Mouse (Mus musculus): ENCODE measurements around the gene Slc37a1. TPM values are rescaled to one million over a fixed set of nuclear protein-coding genes. Genes with fewer than 3 reads are reported as not detected.
"Not testable (repeated sequence)": the region's sequence is repeated elsewhere in the genome, so short reads cannot be mapped to it uniquely, and the experiment has no call there.

Gene Slc37a1
- polyA plus RNA-seq, 1 experiment from 2014 or later, result 4.3 TPM

GRCm38 (mm10) chr17:31270246-31270645, 16.3 kb upstream of the Slc37a1 start:
- WGBS (ENCODE audit: insufficient replicate concordance), result 63% methylated on average over 4 of the region's 4 CpGs
- DNase-seq (no peak), ATAC-seq (no peak)
- Histone ChIP-seq H3K27ac (ENCODE audit: low read depth) (no peak overlapping the region), H3K9ac (replicated peaks) (no peak overlapping the region), H3K4me2 (ENCODE audit: low read depth, low read length) (no peak overlapping the region), H3K4me3 (ENCODE audit: low read depth, low read length) (no peak overlapping the region), H3K27me3 (ENCODE audit: insufficient read depth, low read length) (no peaks in the 10 kb centered on the region), H3K36me3 (replicated peaks; ENCODE audit: insufficient read depth, low read length) (no peaks in the 10 kb centered on the region), H3K4me1 (ENCODE audit: insufficient read depth) (peaks cover 9% of the 10 kb centered on the region), H3K9me3 (ENCODE audit: low read length) (no peaks in the 10 kb centered on the region)
- TF ChIP-seq EP300 (IDR thresholded peaks at IDR 0.05; ENCODE audit: low read depth) (no peak), CTCF (IDR thresholded peaks at IDR 0.05; ENCODE audit: low read depth) (no peak)

- 82% methylated on average over 4 of the region's 8 CpGs for WGBS (ENCODE audit: insufficient replicate concordance)
- not testable (repeated sequence) for H3K4me2 ChIP-seq (ENCODE audit: low read depth, low read length); H3K27ac ChIP-seq (ENCODE audit: low read depth); H3K27me3 ChIP-seq (ENCODE audit: insufficient read depth, low read length); H3K4me1 ChIP-seq (ENCODE audit: insufficient read depth); H3K4me3 ChIP-seq (ENCODE audit: low read depth, low read length); H3K9me3 ChIP-seq (ENCODE audit: low read length); H3K9ac ChIP-seq (replicated peaks); ATAC-seq; H3K36me3 ChIP-seq (replicated peaks; ENCODE audit: insufficient read depth, low read length); DNase-seq
Measured at GRCm38 (mm10) chr17:31270736-31271135, 15.9 kb upstream of the Slc37a1 start.

- Histone ChIP-seq H3K9me3 (ENCODE audit: low read length) (no peaks in the 10 kb centered on the region), H3K4me3 (ENCODE audit: low read depth, low read length) (no peak overlapping the region), H3K9ac (replicated peaks) (no peak overlapping the region), H3K4me2 (ENCODE audit: low read depth, low read length) (no peak overlapping the region), H3K36me3 (replicated peaks; ENCODE audit: insufficient read depth, low read length) (no peaks in the 10 kb centered on the region), H3K27ac (ENCODE audit: low read depth) (no peak overlapping the region), H3K27me3 (ENCODE audit: insufficient read depth, low read length) (no peaks in the 10 kb centered on the region), H3K4me1 (ENCODE audit: insufficient read depth) (peaks cover 4% of the 10 kb centered on the region)
- DNase-seq (no peak), ATAC-seq (no peak)
- TF ChIP-seq CTCF (IDR thresholded peaks at IDR 0.05; ENCODE audit: low read depth) (peak; percentile 31), EP300 (IDR thresholded peaks at IDR 0.05; ENCODE audit: low read depth) (no peak)
- WGBS (ENCODE audit: insufficient replicate concordance), result 27% methylated on average over 2 of the region's 7 CpGs
Measured at GRCm38 (mm10) chr17:31271136-31271851, 15.3 kb upstream of the Slc37a1 start.

DNA sequence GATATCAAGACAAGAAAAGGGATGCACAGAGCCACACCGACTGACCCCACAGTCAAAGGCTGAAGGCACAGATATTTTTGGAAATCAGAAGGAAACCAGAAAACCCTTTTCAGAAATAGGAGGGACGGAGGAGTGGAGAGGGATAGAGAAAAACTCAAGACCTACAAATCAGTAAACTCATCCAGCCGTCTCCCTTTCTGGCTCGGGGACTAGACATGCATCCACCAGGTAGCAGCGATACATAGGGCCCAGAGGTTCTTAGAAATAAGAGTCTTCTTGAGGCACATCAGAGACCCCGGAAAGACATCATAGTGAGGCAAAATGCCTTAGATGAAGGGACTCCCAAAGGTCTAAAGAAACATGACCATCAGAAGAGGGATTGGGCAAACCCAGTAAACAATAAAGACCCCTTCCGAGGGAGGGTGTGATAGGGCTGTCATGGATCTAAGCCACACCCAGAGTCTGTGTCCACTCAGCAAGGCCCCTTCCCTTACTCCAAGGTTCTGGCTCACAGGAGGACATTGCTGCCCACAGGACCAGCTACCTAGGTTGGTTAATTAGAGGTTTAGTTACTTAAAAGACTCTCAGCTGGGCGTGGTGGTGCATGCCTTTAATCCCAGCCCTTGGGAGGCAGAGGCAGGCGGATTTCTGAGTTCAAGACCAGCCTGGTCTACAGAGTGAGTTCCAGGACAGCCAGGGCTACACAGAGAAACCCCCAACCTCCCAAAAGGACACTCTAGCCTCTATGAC, 14.0 kb upstream of the Slc37a1 start:
- Histone ChIP-seq H3K27ac (ENCODE audit: low read depth) (no peak overlapping the region), H3K36me3 (replicated peaks; ENCODE audit: insufficient read depth, low read length) (no peaks in the 10 kb centered on the region), H3K4me3 (ENCODE audit: low read depth, low read length) (no peak overlapping the region), H3K9me3 (ENCODE audit: low read length) (no peaks in the 10 kb centered on the region), H3K4me1 (ENCODE audit: insufficient read depth) (peaks cover 10% of the 10 kb centered on the region), H3K9ac (replicated peaks) (no peak overlapping the region), H3K27me3 (ENCODE audit: insufficient read depth, low read length) (no peaks in the 10 kb centered on the region), H3K4me2 (ENCODE audit: low read depth, low read length) (no peak overlapping the region)
- WGBS (ENCODE audit: insufficient replicate concordance), result 73% methylated on average over 9 of the region's 9 CpGs
- DNase-seq, result no peak
- TF ChIP-seq CTCF (IDR thresholded peaks at IDR 0.05; ENCODE audit: low read depth), result no peak
- TF ChIP-seq EP300 (IDR thresholded peaks at IDR 0.05; ENCODE audit: low read depth), result no peak
- no peak for ATAC-seq

DNA sequence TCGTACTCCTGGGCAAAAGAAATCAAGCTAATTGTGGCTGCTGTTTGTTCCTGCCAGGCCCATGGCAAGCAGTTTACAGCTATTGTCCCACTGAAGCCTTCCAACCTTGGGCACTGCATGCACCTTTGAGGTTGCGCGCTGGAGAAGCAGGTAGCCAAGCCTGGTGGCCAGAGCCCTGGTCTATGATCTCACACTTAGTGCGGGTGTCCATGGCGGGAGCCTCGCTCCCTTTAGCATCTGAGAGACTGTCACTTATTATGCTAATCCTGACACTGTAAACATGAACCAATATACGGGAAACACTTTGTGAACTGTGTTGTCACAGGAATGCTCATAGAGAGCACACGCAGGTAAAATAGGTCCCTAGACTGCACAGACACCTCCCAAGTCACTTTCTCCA, 13.0 kb upstream of the Slc37a1 start:
- DNase-seq (no peak), ATAC-seq (no peak)
- WGBS (ENCODE audit: insufficient replicate concordance), result 87% methylated on average over 8 of the region's 8 CpGs
- H3K27me3 ChIP-seq (ENCODE audit: insufficient read depth, low read length), result no peaks in the 10 kb centered on the region
- H3K27ac ChIP-seq (ENCODE audit: low read depth), result no peak overlapping the region
- H3K9me3 ChIP-seq (ENCODE audit: low read length), result no peaks in the 10 kb centered on the region
- peaks cover 14% of the 10 kb centered on the region for H3K4me1 ChIP-seq (ENCODE audit: insufficient read depth)
- TF ChIP-seq CTCF (IDR thresholded peaks at IDR 0.05; ENCODE audit: low read depth) (no peak), EP300 (IDR thresholded peaks at IDR 0.05; ENCODE audit: low read depth) (no peak)
- no peak overlapping the region for H3K9ac ChIP-seq (replicated peaks)
- no peak overlapping the region for H3K4me3 ChIP-seq (ENCODE audit: low read depth, low read length)
- no peaks in the 10 kb centered on the region for H3K36me3 ChIP-seq (replicated peaks; ENCODE audit: insufficient read depth, low read length)
- no peak overlapping the region for H3K4me2 ChIP-seq (ENCODE audit: low read depth, low read length)

DNA sequence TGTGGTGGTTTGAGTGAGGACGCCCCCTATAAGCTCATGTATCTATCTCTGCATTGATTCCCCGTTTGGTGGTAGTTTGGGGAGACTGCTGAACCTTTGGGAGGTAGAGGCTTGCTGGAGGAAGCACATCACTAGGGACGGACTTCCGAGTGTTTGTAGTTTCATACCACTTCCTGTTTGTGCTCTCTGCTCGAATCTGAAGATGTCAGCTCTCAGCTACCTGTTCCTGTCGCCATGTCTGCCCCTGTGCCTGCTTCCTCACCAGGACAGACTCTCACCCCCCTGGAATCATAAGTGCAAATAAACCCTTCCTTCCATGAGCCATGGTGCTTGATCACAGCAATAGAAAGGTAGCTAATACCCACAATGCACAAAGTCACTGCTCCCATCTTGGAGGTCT, 11.4 kb upstream of the Slc37a1 start:
- ATAC-seq, result no peak
- no peak overlapping the region for H3K4me3 ChIP-seq (ENCODE audit: low read depth, low read length)
- H3K27me3 ChIP-seq (ENCODE audit: insufficient read depth, low read length), result no peaks in the 10 kb centered on the region
- no peak for DNase-seq
- no peak for TF ChIP-seq EP300 (IDR thresholded peaks at IDR 0.05; ENCODE audit: low read depth)
- no peak for TF ChIP-seq CTCF (IDR thresholded peaks at IDR 0.05; ENCODE audit: low read depth)
- 36% methylated on average over 6 of the region's 6 CpGs for WGBS (ENCODE audit: insufficient replicate concordance)
- H3K9ac ChIP-seq (replicated peaks), result no peak overlapping the region
- no peaks in the 10 kb centered on the region for H3K9me3 ChIP-seq (ENCODE audit: low read length)
- no peaks in the 10 kb centered on the region for H3K36me3 ChIP-seq (replicated peaks; ENCODE audit: insufficient read depth, low read length)
- no peak overlapping the region for H3K4me2 ChIP-seq (ENCODE audit: low read depth, low read length)
- H3K4me1 ChIP-seq (ENCODE audit: insufficient read depth), result peaks cover 14% of the 10 kb centered on the region
- no peak overlapping the region for H3K27ac ChIP-seq (ENCODE audit: low read depth)

All from liver, postnatal 0 days (tissue).